In the genomic region with DNA sequence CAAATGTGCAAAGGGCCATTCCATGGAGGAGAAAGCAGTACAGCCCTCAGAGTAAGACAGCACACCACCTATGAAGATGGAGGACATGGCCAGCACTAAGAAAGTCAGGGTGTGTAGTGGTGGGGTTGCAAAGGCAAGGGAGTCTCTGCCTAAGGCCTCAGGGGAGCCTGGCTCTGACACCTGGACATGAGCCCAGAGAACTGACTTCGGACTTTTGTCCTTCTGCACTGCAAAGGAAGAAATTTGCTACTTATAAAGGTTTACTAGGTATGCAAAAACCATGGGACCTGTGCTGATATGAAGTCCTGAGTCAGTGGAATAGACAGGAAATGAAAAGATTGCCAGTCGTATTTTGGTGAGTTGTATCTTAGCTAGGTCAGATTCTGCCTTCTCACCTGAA, we compare ENCODE assay signal across 18 mouse cellular contexts.
"Had no signal": no experiment of that assay in that cellular context is flagged by ENCODE, and none has a peak within 500 bp of the region (broad histone marks: within the 10 kb centered on the region; RNA-seq: fewer than 3 reads in every experiment).

No protein-coding gene starts in this region.

- H3K27ac ChIP-seq: midbrain, embryonic 10.5 days; midbrain, embryonic 12.5 days; neural tube, embryonic 13.5 days; neural tube, embryonic 15.5 days had no signal

- H3K4me2 ChIP-seq: lung, embryonic 14.5 days; midbrain, embryonic 12.5 days; neural tube, embryonic 13.5 days; neural tube, embryonic 15.5 days had no signal

- ATAC-seq: midbrain, embryonic 16.5 days had no signal

- H3K36me3 ChIP-seq: midbrain, embryonic 10.5 days; midbrain, embryonic 12.5 days; neural tube, embryonic 13.5 days; neural tube, embryonic 15.5 days had no signal

- H3K9ac ChIP-seq: lung, embryonic 14.5 days; midbrain, embryonic 12.5 days; neural tube, embryonic 13.5 days; neural tube, embryonic 15.5 days had no signal

- H3K9me3 ChIP-seq: midbrain, embryonic 10.5 days; midbrain, embryonic 12.5 days; neural tube, embryonic 13.5 days; neural tube, embryonic 15.5 days had no signal

- H3K4me1 ChIP-seq: midbrain, embryonic 10.5 days; midbrain, embryonic 12.5 days; neural tube, embryonic 13.5 days; neural tube, embryonic 15.5 days had no signal

- H3K27me3 ChIP-seq: midbrain, embryonic 12.5 days; neural tube, embryonic 13.5 days; neural tube, embryonic 15.5 days had no signal

- DNase-seq: lung, embryonic 14.5 days; lung, postnatal 10 days; lung, postnatal 4 days; midbrain, embryonic 14.5 days; retina, postnatal 1 day; right cerebral cortex, adult 18-20 months; right cerebral cortex, postnatal 25 days; right cerebral cortex, postnatal 4 days; spleen, adult 18-20 months; thymus, adult 18-20 months; thymus, postnatal 14 days; thymus, postnatal 36 days had no signal

- H3K4me3 ChIP-seq: midbrain, embryonic 10.5 days; midbrain, embryonic 12.5 days; myocyte; neural tube, embryonic 13.5 days; neural tube, embryonic 15.5 days had no signal
